Mouse (Mus musculus): ENCODE results near the gene Gm3415.
"Not testable (repeated sequence)": the region's sequence is repeated elsewhere in the genome, so short reads cannot be mapped to it uniquely, and the experiment has no call there.

Gene Gm3415

DNA sequence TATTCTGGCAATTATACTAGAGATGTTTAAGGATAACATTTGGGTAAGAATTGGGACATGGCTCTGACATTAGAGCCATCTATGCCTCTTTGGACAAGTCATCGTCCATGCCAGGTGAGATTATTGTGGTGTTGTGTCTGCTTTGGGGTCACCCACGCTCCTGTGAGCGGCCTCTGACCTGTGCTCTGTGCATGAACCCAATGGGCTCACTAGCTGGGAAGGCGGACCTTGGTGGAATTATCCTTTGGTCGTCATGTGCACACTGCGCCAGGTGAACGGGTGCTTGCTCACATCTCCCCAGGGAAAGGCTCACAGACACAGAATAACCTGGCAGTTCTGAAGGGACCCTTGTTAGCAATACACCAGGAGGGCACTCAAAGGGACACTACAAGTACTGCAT lies 43.3 kb downstream of the Gm3415 start:
- not testable (repeated sequence) for DNase-seq (ENCODE audit: low read depth)

DNA sequence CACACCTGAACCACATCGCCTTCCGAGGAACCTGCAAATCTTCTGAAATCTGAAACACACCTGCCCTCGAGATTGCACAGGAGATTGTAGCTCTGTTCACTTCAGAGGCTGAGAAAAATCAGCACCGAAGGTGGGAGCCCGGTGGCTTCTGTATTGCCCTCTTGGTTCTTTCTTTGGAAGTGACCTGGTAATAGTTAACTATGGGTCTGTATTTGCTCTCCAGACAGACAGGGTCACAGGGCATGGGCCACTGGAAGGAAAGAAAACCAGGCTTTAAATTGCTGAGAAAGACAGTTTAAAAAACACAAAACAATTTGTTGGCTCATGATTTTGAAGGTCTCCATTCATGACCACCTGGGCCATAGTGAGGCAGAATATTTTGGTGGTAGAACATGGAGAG lies 44.0 kb downstream of the Gm3415 start:
- no peak for DNase-seq (ENCODE audit: low read depth)

DNA sequence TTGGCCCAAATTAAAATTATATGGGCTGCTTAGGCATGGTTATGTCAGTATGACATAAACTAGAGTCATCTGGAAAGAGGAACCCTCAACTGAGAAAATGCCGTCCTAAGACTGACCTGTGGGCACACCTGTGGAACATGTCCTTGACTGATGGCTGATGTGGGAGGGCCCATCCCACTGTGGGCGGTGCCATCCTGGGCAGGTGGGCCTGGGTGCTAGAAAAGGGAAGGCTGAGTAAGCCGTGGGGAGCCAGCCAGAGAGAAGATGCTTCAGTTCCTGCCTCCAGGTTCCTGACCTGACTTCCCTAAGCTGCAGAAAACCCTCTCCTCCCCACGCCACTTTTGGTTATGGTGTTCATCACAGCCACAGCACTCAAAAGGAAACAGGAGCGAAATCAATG lies 50.3 kb downstream of the Gm3415 start:
- DNase-seq (ENCODE audit: low read depth), result no peak

DNA sequence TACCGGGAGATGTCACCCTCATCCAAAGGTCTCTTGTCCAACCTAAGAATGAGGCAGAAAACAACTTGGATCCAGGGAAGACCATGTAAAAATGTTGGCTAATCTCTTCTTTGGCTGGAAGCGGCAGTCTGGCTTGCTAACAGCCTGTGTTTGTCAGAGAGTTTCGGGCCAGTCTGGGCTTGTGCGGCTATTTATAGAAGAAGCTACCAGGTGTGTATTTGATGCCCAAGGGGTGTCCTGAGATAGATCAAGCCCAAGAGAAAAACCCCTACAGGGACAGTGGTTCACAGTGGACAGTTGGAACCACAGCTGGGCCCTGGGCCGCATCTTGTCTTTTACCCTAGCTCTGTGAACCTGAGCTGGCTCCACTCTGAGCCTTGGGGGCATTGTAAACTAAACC lies 51.0 kb downstream of the Gm3415 start:
- DNase-seq (ENCODE audit: low read depth), result no peak

DNA sequence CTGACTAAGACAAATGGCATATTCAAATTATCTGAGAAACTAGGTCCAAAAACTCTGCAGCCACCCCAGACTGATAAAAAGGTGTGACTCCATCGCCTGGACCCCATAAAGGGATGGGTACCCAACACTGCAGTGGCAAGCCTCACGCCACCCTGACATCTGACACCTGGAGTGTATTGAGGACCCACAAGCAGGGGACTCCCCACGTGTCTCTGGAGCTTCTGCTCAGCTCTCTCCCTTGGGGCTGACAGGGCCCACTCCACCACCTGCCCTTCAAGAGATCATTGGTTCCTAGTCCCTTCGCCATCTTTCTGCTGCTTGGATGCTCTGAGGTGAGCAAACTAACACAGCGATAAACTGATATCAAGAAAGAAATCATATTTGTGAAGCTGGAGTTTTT lies 51.9 kb downstream of the Gm3415 start:
- no peak for DNase-seq (ENCODE audit: low read depth)

All from c-Kit-positive CD71-negative TER-119-negative erythroid progenitor cells, embryonic 14.5 days (primary cell).